Mouse (Mus musculus) gastrocnemius, postnatal 4 days (tissue): ENCODE measurements at regions not wholly inside any gene's neighbourhood (a gene's known extent, or its start where the extent isn't known, plus 50 kb on each side); places are given as distances from the start of the nearest gene placed in this dataset.
"Not testable (repeated sequence)": the region's sequence is repeated elsewhere in the genome, so short reads cannot be mapped to it uniquely, and the experiment has no call there.

Experiments used
- DNase-seq, 2 experiments: peaks; one replicate each; pipeline ENCODE4 v3.0.0; 2021 to 2022; ENCODE audit warnings: low spot score in 2 of 2, mixed read lengths in 2 of 2

- not testable (repeated sequence) for DNase-seq
Measured at GRCm38 (mm10) chr8:71823655-71824622, 57.9 kb upstream of the Zfp709 start.

- not testable (repeated sequence) for DNase-seq
Measured at GRCm38 (mm10) chr8:71822749-71823148, 59.1 kb upstream of the Zfp709 start.

DNA sequence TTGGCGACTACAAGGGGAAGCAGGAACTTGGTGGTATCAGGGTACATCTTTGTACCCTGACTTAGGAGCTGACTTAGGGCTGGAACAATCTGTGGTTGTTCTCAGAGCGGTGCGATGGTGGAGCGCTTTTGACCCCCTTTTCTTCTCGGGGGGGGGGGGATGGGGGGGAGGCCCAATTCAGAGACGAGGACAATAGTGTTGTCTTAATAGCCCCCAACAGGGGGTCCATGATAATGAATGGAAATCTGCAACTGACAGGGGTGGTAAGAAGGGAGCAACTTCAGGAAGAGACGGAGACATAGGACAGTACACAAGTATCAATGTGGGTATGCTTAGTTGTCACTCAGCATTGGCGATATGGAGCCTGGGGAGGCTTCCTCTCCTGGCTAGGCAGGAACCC is 61.9 kb upstream of the Zfp709 start:
- not testable (repeated sequence) for DNase-seq

DNA sequence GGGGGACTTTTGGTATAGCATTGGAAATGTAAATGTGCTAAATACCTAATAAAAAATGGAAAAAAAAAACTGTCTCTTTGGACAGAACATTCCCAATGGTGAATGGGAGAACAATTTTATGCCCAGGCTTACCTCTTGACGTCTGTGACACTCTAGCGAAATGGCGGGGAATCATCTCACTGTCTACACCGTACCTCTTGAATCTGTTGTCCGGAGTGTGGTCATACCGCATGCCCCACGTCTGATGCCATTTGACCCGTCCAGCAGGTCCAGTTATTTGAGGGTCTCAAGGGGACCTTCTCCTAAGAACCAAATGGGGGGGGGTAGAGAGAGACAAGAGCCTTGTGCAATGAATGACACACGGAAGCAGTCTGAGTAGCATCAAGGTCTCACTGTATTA is 62.4 kb upstream of the Zfp709 start:
- DNase-seq = not testable (repeated sequence)

GRCm38 (mm10) chr8:71816272-71817034 is 65.4 kb upstream of the Zfp709 start:
- not testable (repeated sequence) for DNase-seq

- not testable (repeated sequence) for DNase-seq
Measured at GRCm38 (mm10) chr8:71815813-71816212, 66.0 kb upstream of the Zfp709 start.

DNA sequence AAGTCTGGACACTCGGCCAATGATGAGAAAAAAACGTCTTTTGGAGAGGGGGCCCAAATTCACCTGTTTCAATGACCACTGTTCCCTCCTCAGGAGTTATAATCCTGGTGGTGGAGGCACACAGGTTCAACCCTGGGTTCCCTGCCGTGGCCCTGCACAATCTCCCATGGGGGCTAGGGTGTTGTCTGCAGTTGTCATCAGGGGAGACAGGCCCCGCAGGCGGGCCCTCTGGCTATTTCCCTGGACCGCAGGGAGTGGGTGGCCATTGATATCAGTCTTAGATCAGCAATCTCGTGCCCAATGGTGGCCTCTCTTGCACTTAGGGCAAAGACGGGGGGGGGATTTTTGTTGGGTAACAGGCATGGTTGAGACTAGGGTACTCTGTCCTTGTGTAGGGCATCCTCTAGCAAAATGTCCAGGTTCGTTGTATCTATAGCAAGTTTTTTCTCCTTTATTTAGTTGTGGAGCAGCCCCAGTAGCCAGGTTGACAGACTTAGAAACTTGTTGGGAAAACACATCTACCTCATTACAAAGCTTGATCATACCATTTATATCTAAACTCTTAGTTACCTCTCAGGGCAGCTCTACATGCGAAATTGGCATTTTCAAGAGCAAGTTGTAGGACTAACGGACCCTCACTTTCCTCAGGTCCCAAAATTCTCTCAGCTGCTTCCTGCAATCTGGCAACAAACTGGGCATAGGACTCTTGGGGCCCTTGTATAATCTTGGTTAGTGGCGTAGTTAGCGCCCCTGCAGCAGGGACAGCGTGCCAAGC is 66.9 kb upstream of the Zfp709 start:
- not testable (repeated sequence) for DNase-seq

GRCm38 (mm10) chr8:71813889-71814288 is 67.9 kb upstream of the Zfp709 start:
- DNase-seq = not testable (repeated sequence)

GRCm38 (mm10) chr8:71813239-71813638 is 68.6 kb upstream of the Zfp709 start:
- not testable (repeated sequence) for DNase-seq

DNA sequence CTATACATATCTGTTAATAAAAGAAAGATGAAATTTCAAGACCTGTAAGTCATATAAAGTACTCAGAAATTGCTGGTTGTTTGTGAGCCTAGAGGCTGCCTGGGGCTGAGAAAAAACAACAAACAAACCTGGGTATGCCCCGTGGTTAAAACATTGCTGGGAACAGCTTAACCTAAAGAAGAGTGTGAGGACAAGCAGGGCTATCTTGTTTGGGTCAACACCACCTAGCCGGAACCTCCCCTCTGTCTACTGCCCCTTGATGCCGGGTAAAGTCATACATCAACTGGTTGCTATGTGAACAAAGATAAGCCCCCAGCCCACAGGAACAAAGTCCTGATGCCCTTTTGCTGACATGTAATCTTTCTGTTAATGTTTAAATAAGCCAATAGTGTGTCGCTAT is 74.0 kb upstream of the Zfp709 start:
- DNase-seq = not testable (repeated sequence)

DNA sequence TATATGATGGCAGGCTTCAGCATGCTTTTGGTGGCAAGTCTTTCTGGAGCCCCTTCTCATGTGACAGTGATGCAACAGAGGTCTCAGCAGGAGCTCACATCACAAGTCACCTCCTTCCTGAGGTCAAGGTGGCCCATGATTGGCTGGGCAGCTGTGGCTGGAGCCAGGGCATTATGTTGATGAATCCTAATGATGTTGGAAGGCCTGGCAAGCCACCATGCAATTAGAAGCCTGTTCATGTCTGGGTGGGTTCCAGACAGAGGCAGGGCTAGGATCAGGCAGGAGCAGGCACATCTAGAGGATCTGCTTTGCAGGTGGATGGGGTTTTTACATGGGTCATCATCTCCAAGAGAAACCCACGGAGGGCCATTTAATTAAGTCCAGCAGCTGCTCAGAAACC is 77.2 kb upstream of the Zfp709 start:
- peak in 1 of 2 experiments; percentile 7 for DNase-seq

DNA sequence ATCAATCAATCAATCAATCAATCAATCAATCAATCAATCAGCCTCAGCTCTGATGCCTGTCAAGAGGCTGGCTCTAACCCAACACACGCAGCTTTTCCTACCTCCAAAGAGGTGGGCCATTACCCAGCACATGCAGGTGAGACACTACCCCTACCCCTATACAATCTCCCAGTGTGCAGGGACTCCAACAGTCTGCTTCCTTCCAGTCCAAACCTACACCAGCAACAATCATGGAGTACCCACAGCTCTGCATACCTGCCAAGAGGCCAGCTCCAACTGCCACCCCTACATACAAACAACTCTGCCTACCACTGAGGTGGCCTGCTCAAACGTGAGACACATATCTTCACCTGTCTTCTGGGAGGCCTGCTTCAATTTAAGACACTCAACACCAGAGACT is 76.7 kb upstream of the Fcho1 start:
- DNase-seq = not testable (repeated sequence)

DNA sequence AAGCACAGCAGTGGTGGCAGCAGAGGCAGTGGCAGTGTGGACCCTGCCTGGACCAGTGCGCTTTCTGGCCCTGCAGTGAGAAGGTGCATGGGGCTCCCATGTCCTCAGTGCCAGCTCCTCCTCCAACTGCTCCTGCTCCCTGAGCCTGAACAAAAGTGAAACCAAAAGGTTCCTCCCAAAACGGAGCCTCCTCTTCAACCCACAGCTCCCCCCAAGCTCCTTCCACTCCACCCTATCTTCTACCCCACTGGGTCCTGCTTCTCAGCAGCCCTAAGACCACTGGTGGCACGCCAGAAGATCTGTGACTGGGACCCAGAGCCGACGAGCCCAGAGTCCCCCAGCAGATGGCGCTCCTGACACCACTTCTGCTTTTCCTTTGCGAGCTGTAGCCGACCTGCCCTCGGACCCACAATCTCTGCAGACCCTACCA is 63.5 kb upstream of the Fcho1 start:
- not testable (repeated sequence) for DNase-seq

GRCm38 (mm10) chr8:71780624-71781023 is 55.1 kb upstream of the Fcho1 start:
- not testable (repeated sequence) for DNase-seq

DNA sequence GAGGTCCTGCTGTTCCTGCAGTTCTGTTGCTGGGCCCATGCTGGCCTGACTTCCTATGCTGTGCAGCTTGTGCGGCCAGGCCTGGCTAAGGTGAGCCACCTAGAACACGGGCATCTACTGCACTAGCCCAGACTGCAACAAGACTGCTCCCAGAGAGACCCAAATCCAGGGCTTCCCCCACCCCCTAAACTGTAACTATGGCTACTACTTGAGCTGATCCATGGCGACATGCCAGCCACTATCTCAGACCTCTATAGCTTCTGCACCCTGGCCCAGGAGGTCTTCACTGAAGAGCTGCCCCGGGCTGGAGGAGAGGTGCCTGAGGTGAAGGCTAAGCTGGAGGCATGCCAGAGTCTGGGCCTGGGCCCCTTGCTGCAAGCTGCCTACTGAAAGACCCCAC is 54.3 kb upstream of the Fcho1 start:
- not testable (repeated sequence) for DNase-seq

- not testable (repeated sequence) for DNase-seq
Measured at GRCm38 (mm10) chr8:71779380-71779779, 53.9 kb upstream of the Fcho1 start.

DNA sequence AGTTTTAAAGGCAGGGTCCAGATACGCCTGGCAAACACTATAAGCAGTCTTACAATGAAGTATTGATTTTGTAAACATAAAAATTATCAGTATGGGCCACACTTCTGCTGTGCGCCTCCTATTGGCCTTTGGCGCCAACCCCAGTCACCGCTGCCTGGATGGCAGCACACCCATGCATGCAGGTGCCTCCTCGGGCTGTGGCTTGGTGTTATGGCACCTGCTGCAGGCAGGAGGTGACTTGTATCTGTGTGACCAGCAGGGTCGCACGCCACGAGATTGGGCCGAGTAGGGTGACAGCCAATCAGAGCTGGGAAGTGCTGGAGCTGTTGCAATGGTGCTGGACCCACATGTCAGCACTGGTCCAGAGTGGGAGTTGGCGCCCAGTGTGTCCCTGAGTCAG is 53.4 kb upstream of the Fcho1 start:
- DNase-seq = no peak
